Comparison of ENCODE assay signal across 18 mouse cellular contexts in genomic region chr7:82191604-82192003, GRCm38 (mm10). TPM values are rescaled to one million over a fixed set of nuclear protein-coding genes. Genes with fewer than 3 reads are reported as not detected.
DNase-seq lines count a peak whose midpoint lies in the region; ATAC-seq lines count a peak whose summit lies in the region.
"Had no signal": no experiment of that assay in that cellular context is flagged by ENCODE, and none has a peak within 500 bp of the region (broad histone marks: within the 10 kb centered on the region; RNA-seq: fewer than 3 reads in every experiment).

No protein-coding gene starts in this region.

- H3K4me1 ChIP-seq in kidney, embryonic 16.5 days (ENCODE audit: insufficient read depth, low read length), result peaks cover 11% of the 10 kb centered on the region
- H3K4me1 ChIP-seq: forebrain, embryonic 15.5 days; heart, embryonic 12.5 days had no signal

- H3K4me2 ChIP-seq in kidney, embryonic 16.5 days (replicated peaks; ENCODE audit: low read depth, low read length), result no peak overlapping the region
- H3K4me2 ChIP-seq: embryonic facial prominence, embryonic 12.5 days; forebrain, embryonic 15.5 days; heart, embryonic 12.5 days; hindbrain, embryonic 14.5 days had no signal

- DNase-seq in 3T3-L1 (ENCODE audit: low read depth, low spot score), result peak; percentile 21
- DNase-seq in CD4-positive helper T cell, adult 2 months (ENCODE audit: low read depth, low spot score), result peak; percentile 14
- DNase-seq in induced T-regulatory cell, adult 2 months (ENCODE audit: low read depth), result peak; percentile 12
- peak; percentile 50 for DNase-seq in thymus, postnatal 14 days
- no peak for DNase-seq in ovary, postnatal 14 days (ENCODE audit: low spot score)
- no peak for DNase-seq in gastrocnemius, postnatal 10 days
- DNase-seq: adrenal gland, postnatal 10 days; B cell, adult 2 months; cerebellum, adult 11 months; cerebellum, adult 8-10 months; cerebellum, postnatal 25 days had no signal

- H3K27me3 ChIP-seq in kidney, embryonic 16.5 days (ENCODE audit: insufficient read depth, low read length), result no peaks in the 10 kb centered on the region
- H3K27me3 ChIP-seq: embryonic facial prominence, embryonic 12.5 days; forebrain, embryonic 15.5 days; heart, embryonic 12.5 days had no signal

- no peak overlapping the region for H3K4me3 ChIP-seq in kidney, embryonic 16.5 days (ENCODE audit: low read length)
- H3K4me3 ChIP-seq: embryonic facial prominence, embryonic 12.5 days; forebrain, embryonic 15.5 days; heart, embryonic 12.5 days; hindbrain, embryonic 10.5 days had no signal

- 83% methylated on average over 11 of the region's 11 CpGs for WGBS in kidney, embryonic 16.5 days

- no peak for ATAC-seq in kidney, embryonic 16.5 days (ENCODE audit: low FRiP score, low TSS enrichment)
- ATAC-seq: forebrain, embryonic 15.5 days had no signal

- no peaks in the 10 kb centered on the region for H3K9me3 ChIP-seq in kidney, embryonic 16.5 days (ENCODE audit: low read length)
- H3K9me3 ChIP-seq: embryonic facial prominence, embryonic 12.5 days; forebrain, embryonic 15.5 days; heart, embryonic 12.5 days; hindbrain, embryonic 10.5 days had no signal

- H3K27ac ChIP-seq in kidney, embryonic 16.5 days (ENCODE audit: low read length), result no peak overlapping the region
- H3K27ac ChIP-seq: embryonic facial prominence, embryonic 12.5 days; forebrain, embryonic 15.5 days; hindbrain, embryonic 10.5 days; hindbrain, embryonic 14.5 days had no signal

- no peaks in the 10 kb centered on the region for H3K36me3 ChIP-seq in kidney, embryonic 16.5 days (ENCODE audit: insufficient read depth, low read length)
- H3K36me3 ChIP-seq: embryonic facial prominence, embryonic 12.5 days; forebrain, embryonic 15.5 days; heart, embryonic 12.5 days; hindbrain, embryonic 10.5 days had no signal

- no peak overlapping the region for H3K9ac ChIP-seq in kidney, embryonic 16.5 days (replicated peaks; ENCODE audit: low read length)
- H3K9ac ChIP-seq: embryonic facial prominence, embryonic 12.5 days; forebrain, embryonic 15.5 days; heart, embryonic 12.5 days; hindbrain, embryonic 14.5 days had no signal

RNA-seq across cellular contexts. Expression of gene Sh3gl3, which starts 18.0 kb away (rescaled TPM):
- polyA plus RNA-seq in kidney, embryonic 16.5 days (2015; fragmentation: Nextera tagmentation; extraction: Ambion mirVana), result 11.9 and 12.1 TPM in 2 replicates
- 1 to 10 TPM; 3.2 to 3.8 TPM for total RNA-seq in gastrocnemius, postnatal 10 days (2021)
- total RNA-seq: granulocyte monocyte progenitor cell, adult 5-6 weeks had no signal

Comparison
In these comparisons a context has a peak if more than half of its experiments do, and no peak if none do; other contexts are left out.
1. DNase-seq: peak in 3T3-L1 (single experiment), CD4-positive helper T cell, adult 2 months (single experiment), induced T-regulatory cell, adult 2 months (single experiment) and thymus, postnatal 14 days (single experiment); none in ovary, postnatal 14 days (single experiment) and gastrocnemius, postnatal 10 days (single experiment).